Mouse (Mus musculus): ENCODE data around the gene Sh2d3c. TPM values are rescaled to one million over a fixed set of nuclear protein-coding genes. Genes with fewer than 3 reads are reported as not detected.

Gene Sh2d3c
- total RNA-seq (2021) = 10 to 100 TPM; 18.4 TPM
- long read RNA-seq, experiment 1, transcript Sh2d3c-202 (11 exons, 3,107 nt) = major isoform, 26 of 44 reads
- long read RNA-seq, experiment 1, partial matches to known transcripts = 10 of 44 reads
- long read RNA-seq, experiment 1, other reads (novel, unspliced or antisense) = 7 of 44 reads
- long read RNA-seq, experiment 2, transcript Sh2d3c-202 (11 exons, 3,107 nt) = major isoform, 26 of 58 reads
- long read RNA-seq, experiment 2, partial matches to known transcripts = 15 of 58 reads
- long read RNA-seq, experiment 2, other reads (novel, unspliced or antisense) = 15 of 58 reads

DNA sequence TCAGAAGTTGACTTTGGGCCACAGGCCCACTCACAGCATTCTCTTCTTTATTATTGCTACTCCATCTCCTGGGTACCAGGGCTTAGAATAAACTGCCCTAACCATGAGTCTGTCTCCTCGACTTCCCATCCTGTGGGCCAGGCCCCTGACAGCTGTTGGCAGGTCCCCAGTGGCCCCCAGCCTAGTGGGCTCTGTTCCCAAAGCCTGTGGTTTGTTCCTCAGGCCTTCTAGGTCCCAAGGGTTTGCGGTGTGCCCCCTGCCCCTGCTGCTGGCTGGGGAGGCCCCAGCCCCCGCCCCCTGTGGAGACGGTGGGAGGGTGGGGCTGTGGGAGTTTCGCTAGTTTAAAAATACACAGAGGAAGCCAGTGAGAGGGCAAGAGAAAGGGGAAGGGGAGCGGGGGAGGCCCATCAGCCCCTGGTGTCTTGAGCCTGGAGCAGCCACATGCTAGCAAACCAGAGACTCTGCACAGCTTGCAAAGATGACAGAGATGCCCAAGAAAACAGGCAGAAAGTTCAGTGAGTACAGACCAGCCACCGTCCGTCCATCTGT, at the start of gene Sh2d3c:
Gene Sh2d3c, plus strand, starts transcription at position 375 of the 549 bp plus-strand sequence.
- DNase-seq (ENCODE audit: low spot score in 2 of 2) = no peak

GRCm38 (mm10) chr2:32671147-32671546, 49.7 kb upstream of the Sh2d3c start:
- no peak for DNase-seq (ENCODE audit: low spot score in 2 of 2)

DNA sequence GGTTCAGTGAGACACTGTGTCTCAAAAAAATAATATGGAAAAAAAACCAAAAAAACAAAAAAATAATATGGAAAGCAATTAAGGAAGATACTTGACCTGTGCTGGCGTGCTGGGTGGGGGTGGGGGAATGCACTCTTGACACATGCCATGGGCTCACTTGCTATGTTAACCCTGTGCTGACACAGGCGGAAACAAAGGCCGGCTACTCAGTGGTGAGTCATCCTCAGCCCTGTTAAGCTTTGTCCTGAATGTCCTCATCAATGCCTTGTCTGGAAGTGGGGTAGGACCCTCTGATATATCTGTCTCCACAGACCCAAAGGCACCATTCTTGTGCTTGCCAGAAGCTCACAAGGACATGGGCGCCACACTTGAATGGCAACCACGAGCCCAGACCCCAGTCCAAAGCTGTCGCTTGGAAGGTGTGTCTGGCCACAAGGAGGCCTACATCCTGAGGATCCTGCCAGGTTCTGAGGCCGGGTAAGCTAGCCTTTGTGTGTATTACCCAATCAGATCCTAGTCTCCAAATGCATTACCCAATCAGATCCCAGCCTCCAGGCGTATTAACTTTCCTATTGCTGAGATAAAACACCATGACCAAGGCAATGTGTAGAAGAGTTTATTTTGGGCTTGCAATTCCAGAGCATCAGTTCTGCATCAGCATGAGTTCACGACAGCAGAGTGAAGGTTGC, 48.8 kb upstream of the Sh2d3c start:
- no peak for DNase-seq (ENCODE audit: low spot score in 2 of 2)

- DNase-seq (ENCODE audit: low spot score in 2 of 2) = no peak
Observed at GRCm38 (mm10) chr2:32673176-32673917, 47.5 kb upstream of the Sh2d3c start.

- no peak for DNase-seq (ENCODE audit: low spot score in 2 of 2)
Observed at GRCm38 (mm10) chr2:32676821-32677220, 44.0 kb upstream of the Sh2d3c start.

- no peak for DNase-seq (ENCODE audit: low spot score in 2 of 2)
Observed at GRCm38 (mm10) chr2:32677683-32678082, 43.2 kb upstream of the Sh2d3c start.

GRCm38 (mm10) chr2:32680051-32680451, 40.8 kb upstream of the Sh2d3c start:
- DNase-seq (ENCODE audit: low spot score in 2 of 2) = no peak

DNA sequence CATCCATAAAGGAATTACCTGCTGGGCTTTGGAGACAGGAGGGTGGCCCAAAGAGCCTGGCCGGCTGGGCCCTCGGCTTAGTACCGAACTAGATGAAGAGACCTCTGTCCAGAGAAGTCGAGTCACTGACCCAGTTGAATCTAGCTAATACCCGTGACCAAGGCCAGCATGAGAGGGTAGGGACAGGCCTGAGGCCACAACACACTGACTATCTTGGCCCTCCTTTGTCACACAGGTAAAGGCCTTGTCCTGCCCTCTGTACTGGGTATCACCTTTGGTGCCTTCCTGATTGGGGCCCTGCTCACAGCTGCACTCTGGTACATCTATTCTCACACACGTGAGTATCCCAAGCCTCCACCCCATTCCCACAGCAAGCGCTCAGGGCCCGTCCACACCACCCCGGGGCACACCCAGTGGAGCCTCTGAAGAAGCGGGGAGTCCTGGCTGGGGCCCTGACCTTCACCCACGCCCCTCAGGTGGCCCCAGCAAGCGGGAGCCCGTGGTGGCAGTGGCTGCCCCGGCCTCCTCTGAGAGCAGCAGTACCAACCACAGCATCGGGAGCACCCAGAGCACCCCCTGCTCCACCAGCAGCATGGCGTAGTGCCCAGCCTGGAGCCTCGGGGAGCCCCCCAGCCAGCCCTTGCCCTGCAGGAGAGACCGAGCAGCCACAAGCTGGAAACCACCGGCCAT, 39.7 kb upstream of the Sh2d3c start:
- DNase-seq (ENCODE audit: low spot score in 2 of 2) = no peak

DNA sequence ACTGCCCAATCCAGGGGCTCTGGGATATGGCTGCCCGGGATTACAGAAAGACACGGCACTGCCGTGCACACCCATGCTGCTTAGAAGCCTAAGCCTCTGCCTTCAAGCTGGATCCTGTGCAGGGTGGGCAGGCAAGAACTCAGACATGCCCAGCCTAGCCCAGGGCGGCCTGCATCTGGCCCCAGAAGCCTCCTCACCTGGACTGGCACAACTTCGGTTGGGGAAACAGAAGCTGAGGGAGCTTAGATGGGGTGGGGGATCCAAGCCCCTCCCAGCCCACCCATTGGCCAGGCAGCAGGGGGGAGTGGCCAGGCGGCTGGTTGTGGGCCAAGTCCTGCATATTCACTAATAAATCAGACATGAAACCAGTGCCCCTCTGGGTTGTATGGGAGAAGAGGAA, 39.1 kb upstream of the Sh2d3c start:
- DNase-seq (ENCODE audit: low spot score in 2 of 2) = no peak

- peak in 1 of 2 experiments; percentile 62 for DNase-seq (ENCODE audit: low spot score in 2 of 2)
Observed at GRCm38 (mm10) chr2:32682721-32683417, 38.0 kb upstream of the Sh2d3c start.

- DNase-seq (ENCODE audit: low spot score in 2 of 2) = no peak
Observed at GRCm38 (mm10) chr2:32683701-32684100, 37.2 kb upstream of the Sh2d3c start.

GRCm38 (mm10) chr2:32684681-32685428, 36.0 kb upstream of the Sh2d3c start:
- DNase-seq (ENCODE audit: low spot score in 2 of 2) = no peak

GRCm38 (mm10) chr2:32685807-32686206, 35.0 kb upstream of the Sh2d3c start:
- no peak for DNase-seq (ENCODE audit: low spot score in 2 of 2)

DNA sequence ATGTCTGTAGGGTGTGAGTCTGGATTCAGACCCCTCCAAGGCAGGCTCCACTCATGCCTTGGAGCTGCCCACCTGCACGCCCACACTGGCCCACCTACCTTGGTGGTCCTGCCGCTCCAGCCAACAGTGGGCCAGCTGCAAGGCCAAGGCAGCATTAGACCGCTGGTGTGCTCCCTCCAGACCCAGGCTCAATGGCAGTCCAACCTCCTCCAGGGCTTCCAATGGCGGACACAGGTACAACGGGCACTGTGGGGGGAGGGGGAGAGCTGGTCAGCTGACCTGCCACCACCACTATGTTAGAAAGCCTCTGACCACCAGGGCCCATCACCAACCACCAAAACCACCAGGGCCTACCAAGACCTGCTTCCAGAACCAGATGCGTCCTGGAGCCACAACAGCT, 34.2 kb upstream of the Sh2d3c start:
- no peak for DNase-seq (ENCODE audit: low spot score in 2 of 2)

- no peak for DNase-seq (ENCODE audit: low spot score in 2 of 2)
Observed at GRCm38 (mm10) chr2:32687562-32687961, 33.3 kb upstream of the Sh2d3c start.

DNA sequence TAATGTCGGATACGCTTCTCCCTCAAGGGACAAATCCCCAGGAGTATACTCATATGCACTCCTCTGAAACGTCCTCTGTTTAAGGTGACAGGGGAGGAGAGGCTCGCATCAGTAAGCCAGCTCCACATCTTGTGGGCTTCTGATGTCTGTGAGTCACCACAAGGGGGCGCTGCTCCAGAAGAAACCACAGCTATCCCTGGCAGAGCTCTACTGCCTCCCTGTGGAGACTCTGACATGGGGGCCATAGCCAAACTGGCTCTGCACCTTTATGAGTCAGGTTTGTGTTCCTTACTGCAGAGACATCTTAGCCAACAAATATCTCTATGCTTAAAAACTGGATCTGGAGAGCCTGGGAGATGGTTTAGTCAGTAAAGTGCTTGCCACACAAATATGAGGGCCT, 31.4 kb upstream of the Sh2d3c start:
- peak; percentile 84 to 90 for DNase-seq (ENCODE audit: low spot score in 2 of 2)

GRCm38 (mm10) chr2:32691041-32691440, 29.8 kb upstream of the Sh2d3c start:
- no peak for DNase-seq (ENCODE audit: low spot score in 2 of 2)

- DNase-seq (ENCODE audit: low spot score in 2 of 2) = no peak
Observed at GRCm38 (mm10) chr2:32692496-32692895, 28.4 kb upstream of the Sh2d3c start.

DNA sequence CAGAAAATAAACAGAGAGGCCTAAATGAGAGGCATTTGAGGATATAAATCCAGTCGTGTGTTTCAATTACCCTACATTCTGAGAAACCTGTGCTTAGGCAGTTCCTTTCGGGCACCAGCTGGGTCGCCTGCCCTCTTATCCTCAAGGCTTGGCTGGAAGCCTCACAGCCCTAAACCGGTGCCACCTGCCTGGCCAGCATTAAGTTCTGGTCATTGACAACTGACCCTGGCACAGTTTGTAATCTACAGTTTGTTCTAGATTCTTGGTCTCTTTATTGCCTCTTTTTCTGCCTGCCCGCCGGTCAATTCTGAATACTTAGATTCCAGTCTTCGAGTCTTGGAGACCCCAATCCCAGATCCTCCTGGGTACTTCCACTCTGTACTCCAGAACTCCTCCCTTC, 27.6 kb upstream of the Sh2d3c start:
- DNase-seq (ENCODE audit: low spot score in 2 of 2) = no peak
